ENCODE assay signal across 19 mouse cellular contexts in genomic region chrX:90767946-90768345, GRCm38 (mm10).
"Had no signal": no experiment of that assay in that cellular context is flagged by ENCODE, and none has a peak within 500 bp of the region (broad histone marks: within the 10 kb centered on the region; RNA-seq: fewer than 3 reads in every experiment).

No protein-coding gene starts in this region.

- H3K9ac ChIP-seq: liver, embryonic 13.5 days; midbrain, embryonic 13.5 days; neural tube, embryonic 13.5 days had no signal

- H3K4me3 ChIP-seq: layer of hippocampus, adult 2 months; left cerebral cortex, adult 2 months; liver, embryonic 13.5 days; megakaryocyte, embryonic 14.5 days; midbrain, embryonic 10.5 days; midbrain, embryonic 13.5 days; myocyte; neural tube, embryonic 13.5 days had no signal

- H3K9me3 ChIP-seq: liver, embryonic 13.5 days; megakaryocyte, embryonic 14.5 days; midbrain, embryonic 10.5 days; midbrain, embryonic 13.5 days; neural tube, embryonic 13.5 days had no signal

- H3K36me3 ChIP-seq: liver, embryonic 13.5 days; midbrain, embryonic 10.5 days; midbrain, embryonic 13.5 days; neural tube, embryonic 13.5 days had no signal

- H3K4me2 ChIP-seq: liver, embryonic 13.5 days; midbrain, embryonic 13.5 days; neural tube, embryonic 13.5 days had no signal

- H3K4me1 ChIP-seq: liver, embryonic 13.5 days; megakaryocyte, embryonic 14.5 days; midbrain, embryonic 10.5 days; midbrain, embryonic 13.5 days; neural tube, embryonic 13.5 days had no signal

- H3K27ac ChIP-seq: kidney, postnatal 0 days; layer of hippocampus, adult 2 months; left cerebral cortex, adult 2 months; liver, embryonic 13.5 days; midbrain, embryonic 10.5 days; midbrain, embryonic 13.5 days; neural tube, embryonic 13.5 days had no signal

- H3K27me3 ChIP-seq: liver, embryonic 13.5 days; megakaryocyte, embryonic 14.5 days; midbrain, embryonic 13.5 days; neural tube, embryonic 13.5 days had no signal

- ATAC-seq: lung, postnatal 0 days; midbrain, embryonic 13.5 days; midbrain, embryonic 16.5 days had no signal

- DNase-seq: kidney, adult 18-20 months; kidney, adult 9 months; kidney, postnatal 25 days; layer of hippocampus, adult 9-11 months; liver, embryonic 13.5 days; lung, adult 2 months; lung, postnatal 36 days; thymus, adult 18-20 months; thymus, postnatal 36 days had no signal
